Mouse (Mus musculus): Measurements from ENCODE around the gene Gm10999. TPM values are rescaled to one million over a fixed set of nuclear protein-coding genes. Genes with fewer than 3 reads are reported as not detected.
"Not testable (repeated sequence)": the region's sequence is repeated elsewhere in the genome, so short reads cannot be mapped to it uniquely, and the experiment has no call there.

Gm10999 gene
- polyA plus RNA-seq (2012; rRNA removed), result not detected in 2 replicates

- TF ChIP-seq CTCF (IDR thresholded peaks at IDR 0.05; ENCODE audit: insufficient read depth, low read length) (no peak), POLR2A (IDR thresholded peaks at IDR 0.05; ENCODE audit: borderline replicate concordance, extremely low read depth, low read depth, low read length) (no peak)
- no peak for DNase-seq
- WGBS, result 75% methylated on average over 1 of the region's 1 CpGs
- Histone ChIP-seq H3K4me1 (ENCODE audit: control insufficient read depth, insufficient read depth, low read length) (no peaks in the 10 kb centered on the region), H3K4me3 (replicated peaks; ENCODE audit: extremely low read depth, low read depth, low read length) (no peak within 1 kb of the TSS)
Measured at GRCm38 (mm10) chr8:129131561-129131960, at the start of gene Gm10999. Gene Gm10999, minus strand, starts transcription at chr8:129131661.

GRCm38 (mm10) chr8:129133475-129133874 lies 2.0 kb upstream of the Gm10999 start:
- DNase-seq, result no peak
- TF ChIP-seq POLR2A (IDR thresholded peaks at IDR 0.05; ENCODE audit: borderline replicate concordance, extremely low read depth, low read depth, low read length) (no peak), CTCF (IDR thresholded peaks at IDR 0.05; ENCODE audit: insufficient read depth, low read length) (no peak)
- Histone ChIP-seq H3K4me1 (ENCODE audit: control insufficient read depth, insufficient read depth, low read length) (no peaks in the 10 kb centered on the region), H3K4me3 (replicated peaks; ENCODE audit: extremely low read depth, low read depth, low read length) (no peak overlapping the region)

GRCm38 (mm10) chr8:129115761-129116160 lies 15.7 kb downstream of the Gm10999 start:
- not testable (repeated sequence) for H3K4me3 ChIP-seq (replicated peaks; ENCODE audit: extremely low read depth, low read depth, low read length); DNase-seq; H3K4me1 ChIP-seq (ENCODE audit: control insufficient read depth, insufficient read depth, low read length)
- WGBS, result 63% methylated on average over 3 of the region's 3 CpGs

Other genes starting within 250 kb of the Gm10999 start
- not detected in 2 replicates for gene Ccdc7a, start 66.1 kb downstream of the Gm10999 start, polyA plus RNA-seq (2012; rRNA removed)
- gene Ccdc7b, start 64.5 kb downstream of the Gm10999 start, polyA plus RNA-seq (2012; rRNA removed), result not detected in 2 replicates
- 1.4 and 2.1 TPM in 2 replicates for gene 2610044O15Rik8, start 102.7 kb upstream of the Gm10999 start, polyA plus RNA-seq (2012; rRNA removed)

Data from lung, adult 2 months (tissue).